Mouse (Mus musculus) ES-E14 (cell line): ENCODE data around the gene Dclre1a.

ENCODE experiments used
- CHD2 ChIP-seq: IDR thresholded peaks from 2 replicates; pipeline ENCODE4 v1.6.1; 2014; ENCODE audit warnings: mild to moderate bottlenecking, low read depth, low read length, inconsistent platforms
- HCFC1 ChIP-seq: IDR thresholded peaks from 2 replicates; pipeline ENCODE4 v1.6.1; 2012; ENCODE audit warnings: low read length, inconsistent platforms, borderline replicate concordance; ENCODE audit not compliant: insufficient read depth
- MAFK ChIP-seq: IDR thresholded peaks from 2 replicates; pipeline ENCODE4 v1.6.1; 2014; ENCODE audit warnings: mild to moderate bottlenecking, low read depth, low read length, inconsistent platforms; ENCODE audit not compliant: insufficient read depth
- ZNF384 ChIP-seq: IDR thresholded peaks from 2 replicates; pipeline ENCODE4 v1.6.1; 2012; ENCODE audit warnings: low read depth, low read length, inconsistent platforms

GRCm38 (mm10) chr19:56588205-56588626 lies 40.2 kb upstream of the Dclre1a start:
- no peak for TF ChIP-seq HCFC1
- TF ChIP-seq CHD2 = no peak
- TF ChIP-seq MAFK = no peak
- no peak for TF ChIP-seq ZNF384
